Mouse (Mus musculus) neural tube, embryonic 11.5 days (tissue): ENCODE data around the gene Ltbr. TPM values are rescaled to one million over a fixed set of nuclear protein-coding genes. Genes with fewer than 3 reads are reported as not detected.

Source experiments
- ATAC-seq: fragments of 200-750 bp; cut with Nextera tagmentation; 2 replicates; pipeline ENCODE4 v1.8.0; 2017; ENCODE audit warnings: moderate number of reproducible peaks, mild to moderate bottlenecking, moderate TSS enrichment, moderate library complexity; ENCODE audit not compliant: insufficient read depth, low FRiP score, low TSS enrichment
- DNase-seq: peaks from one replicate; pipeline ENCODE4 v3.0.0-alpha.2; 2015; ENCODE audit warnings: low spot score
- H3K27ac ChIP-seq: fragments of 300-500 bp; sonication (generic); 2 replicates; pipeline ENCODE4 v1.5.1; 2014; ENCODE audit warnings: low read depth, mild to moderate bottlenecking, low read length
- H3K27me3 ChIP-seq: fragments of 300-500 bp; sonication (generic); 2 replicates; pipeline ENCODE4 v1.6.1; 2014; ENCODE audit warnings: mild to moderate bottlenecking, low read length, mixed read lengths; ENCODE audit not compliant: control insufficient read depth, insufficient read depth
- H3K36me3 ChIP-seq: fragments of 300-500 bp; sonication (generic); 2 replicates; pipeline ENCODE4 v1.6.1; 2014; ENCODE audit warnings: mild to moderate bottlenecking, low read length, moderate library complexity, mixed read lengths; ENCODE audit not compliant: control insufficient read depth, insufficient read depth
- H3K4me1 ChIP-seq: fragments of 300-500 bp; sonication (generic); 2 replicates; pipeline ENCODE4 v1.6.1; 2014; ENCODE audit warnings: low read length, mixed read lengths; ENCODE audit not compliant: control insufficient read depth, insufficient read depth
- H3K4me2 ChIP-seq: fragments of 300-500 bp; sonication (generic); 2 replicates; pipeline ENCODE4 v1.6.1; 2014; ENCODE audit warnings: low read depth, mild to moderate bottlenecking, moderate library complexity
- H3K4me3 ChIP-seq: fragments of 300-500 bp; sonication (generic); 2 replicates; pipeline ENCODE4 v1.5.1; 2014; ENCODE audit warnings: low read depth, low read length
- H3K9ac ChIP-seq: fragments of 300-500 bp; sonication (generic); 2 replicates; pipeline ENCODE4 v1.6.1; 2014; ENCODE audit warnings: mild to moderate bottlenecking, low read length
- H3K9me3 ChIP-seq: fragments of 300-500 bp; sonication (generic); 2 replicates; pipeline ENCODE4 v1.6.1; 2016; ENCODE audit warnings: low read length; ENCODE audit not compliant: control insufficient read depth
- WGBS: fragments of 180-500 bp; shearing (Covaris S2); extraction: QIAGEN DNeasy Blood & Tissue Kit; methylation state at CpG from one replicate; pipeline ENCODE4 v1.1.7; 2014; 5-methylcytosine and 5-hydroxymethylcytosine counted together
- polyA plus RNA-seq: library from polyadenylated mRNA; unstranded; fragments of >200 nt; fragmentation: Nextera tagmentation; extraction: Ambion mirVana; gene quantifications from 2 replicates; pipeline ENCODE4 v1.2.1, GENCODE M21; 2014

The Ltbr gene
- 18.8 and 19.2 TPM in 2 replicates for polyA plus RNA-seq

DNA sequence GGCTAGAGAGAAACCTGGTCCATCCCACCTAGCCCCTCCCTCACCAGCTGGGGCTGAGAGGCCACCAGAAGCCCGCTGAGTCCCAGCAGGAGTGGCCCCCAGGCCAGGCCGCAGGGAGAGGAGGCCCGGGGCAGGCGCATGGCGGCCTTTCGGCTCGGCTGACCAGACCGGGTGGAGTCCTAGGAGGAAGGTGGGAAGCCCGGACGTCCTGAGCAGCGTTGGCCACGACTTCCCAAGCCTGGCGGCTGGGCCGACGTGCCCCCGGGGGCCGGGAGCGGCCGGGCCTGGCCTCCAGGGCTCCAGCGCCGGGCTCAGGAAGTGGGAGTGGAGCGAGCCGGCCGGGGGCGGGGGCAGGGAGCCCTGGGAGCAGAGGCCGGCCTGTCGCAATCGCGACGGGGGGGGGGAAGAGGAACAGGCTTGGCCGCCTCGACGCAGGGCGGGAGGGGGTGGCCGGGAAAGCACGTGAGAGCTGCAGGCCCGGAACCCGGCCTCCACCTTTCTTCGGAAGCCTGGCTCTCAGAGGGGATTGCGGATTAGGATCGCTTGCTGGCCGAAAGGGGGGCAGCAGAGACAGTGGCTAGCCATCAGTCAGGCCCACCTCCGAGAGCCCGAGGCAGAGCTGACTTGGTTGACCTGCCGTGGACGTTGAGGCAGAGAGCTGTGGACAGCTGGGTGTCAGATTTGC, at the start of gene Ltbr:
TSS of gene Ltbr (minus strand) at position 340 of the 685 bp plus-strand sequence.
- peak within 1 kb of the TSS; percentile 82 for H3K9ac ChIP-seq
- H3K4me2 ChIP-seq: peak within 1 kb of the TSS; percentile 69
- peaks cover 5% of the 10 kb centered on the region; the same call in 1 of the 2 replicates for H3K4me1 ChIP-seq
- DNase-seq (peak; percentile 72), ATAC-seq (peak; percentile 52)
- no peaks in the 10 kb centered on the region for H3K36me3 ChIP-seq
- H3K9me3 ChIP-seq: no peaks in the 10 kb centered on the region
- H3K27me3 ChIP-seq: no peaks in the 10 kb centered on the region
- H3K27ac ChIP-seq: peak within 1 kb of the TSS; percentile 14; the same call in 1 of the 2 replicates
- H3K4me3 ChIP-seq: peak within 1 kb of the TSS; percentile 38
- 3% methylated on average over 43 of the region's 46 CpGs for WGBS

DNA sequence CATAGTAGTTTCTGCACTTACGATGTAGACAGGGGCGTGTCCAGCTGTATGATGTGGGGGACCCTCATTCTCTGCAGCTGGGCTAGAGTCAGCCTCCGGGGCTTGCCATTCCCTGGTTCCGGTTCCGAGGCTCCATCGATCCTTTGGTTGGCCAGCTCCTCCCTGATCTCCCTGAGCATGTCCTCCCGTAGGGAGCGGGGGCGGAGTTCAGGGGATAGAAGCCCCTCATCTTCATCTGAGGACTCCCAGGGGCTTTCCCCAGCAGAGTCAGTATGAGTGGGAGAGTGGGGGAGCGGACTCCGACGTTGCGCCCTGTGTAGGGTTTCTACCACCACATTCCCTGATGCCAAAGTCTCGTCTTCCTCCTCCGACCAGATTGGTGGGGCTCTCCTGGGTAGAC, 49.3 kb upstream of the Ltbr start:
- ATAC-seq: no peak
- no peak overlapping the region for H3K4me2 ChIP-seq
- 16% methylated on average over 15 of the region's 15 CpGs for WGBS
- H3K27me3 ChIP-seq: peaks cover 31% of the 10 kb centered on the region
- H3K4me1 ChIP-seq: peaks cover 4% of the 10 kb centered on the region
- 0 out of 2 replicates have a peak, but pooled peaks cover under 1% of the 10 kb centered on the region for H3K36me3 ChIP-seq
- H3K9me3 ChIP-seq: no peaks in the 10 kb centered on the region
- no peak overlapping the region for H3K27ac ChIP-seq
- H3K4me3 ChIP-seq: no peak overlapping the region
- no peak for DNase-seq
- no peak overlapping the region for H3K9ac ChIP-seq

DNA sequence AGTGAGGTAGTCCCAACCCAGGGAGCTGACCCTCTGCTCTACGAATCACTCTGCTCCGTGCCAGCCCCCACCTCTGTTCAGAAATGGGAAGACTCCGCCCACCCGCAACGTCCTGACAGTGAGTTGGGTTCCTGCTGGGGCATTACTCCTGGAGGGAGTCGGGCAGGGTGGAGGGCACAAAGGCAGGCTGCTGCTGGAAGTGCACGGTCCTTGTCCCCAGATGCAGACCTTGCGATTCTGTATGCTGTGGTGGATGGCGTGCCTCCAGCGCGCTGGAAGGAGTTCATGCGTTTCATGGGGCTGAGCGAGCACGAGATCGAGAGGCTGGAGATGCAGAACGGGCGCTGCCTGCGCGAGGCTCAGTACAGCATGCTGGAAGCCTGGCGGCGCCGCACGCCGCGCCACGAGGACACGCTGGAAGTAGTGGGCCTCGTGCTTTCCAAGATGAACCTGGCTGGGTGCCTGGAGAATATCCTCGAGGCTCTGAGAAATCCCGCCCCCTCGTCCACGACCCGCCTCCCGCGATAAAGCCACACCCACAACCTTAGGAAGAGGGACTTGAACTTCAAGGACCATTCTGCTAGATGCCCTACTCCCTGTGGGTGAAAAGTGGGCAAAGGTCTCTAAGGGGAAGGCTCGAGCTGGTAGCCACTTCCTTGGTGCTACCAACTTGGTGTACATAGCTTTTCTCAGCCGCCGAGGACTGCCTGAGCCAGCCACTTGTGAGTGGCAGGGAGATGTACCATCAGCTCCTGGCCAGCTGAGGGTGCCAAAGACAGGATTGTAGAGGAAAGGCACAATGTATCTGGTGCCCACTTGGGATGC, 48.0 kb upstream of the Ltbr start:
- peaks cover 31% of the 10 kb centered on the region for H3K27me3 ChIP-seq
- 18% methylated on average over 38 of the region's 38 CpGs for WGBS
- H3K9ac ChIP-seq: no peak overlapping the region

DNA sequence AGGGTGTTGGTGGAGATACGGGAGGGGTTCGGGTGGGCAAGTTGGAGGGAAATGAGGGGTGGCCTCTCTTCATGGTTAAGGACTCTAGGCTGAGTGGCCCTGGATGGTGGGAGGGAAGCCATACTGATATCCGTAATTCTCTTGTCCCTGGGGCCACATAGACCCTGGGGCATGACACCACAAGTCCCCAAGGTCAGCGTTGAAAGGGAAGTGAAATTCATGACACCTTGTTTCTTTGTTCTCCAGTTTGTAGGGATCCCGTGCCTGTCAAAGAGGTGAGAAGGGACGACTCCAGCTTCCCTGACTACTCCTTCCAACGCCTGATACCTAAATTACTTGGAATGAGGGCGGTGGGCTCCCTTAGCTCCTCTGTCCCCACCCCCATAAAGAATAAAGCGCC, 47.2 kb upstream of the Ltbr start:
- H3K36me3 ChIP-seq: peaks cover 3% of the 10 kb centered on the region; the same call in 1 of the 2 replicates
- H3K9me3 ChIP-seq: no peaks in the 10 kb centered on the region
- no peak overlapping the region for H3K27ac ChIP-seq
- H3K4me1 ChIP-seq: peaks cover 4% of the 10 kb centered on the region
- no peak overlapping the region for H3K9ac ChIP-seq
- H3K27me3 ChIP-seq: peaks cover 31% of the 10 kb centered on the region
- H3K4me3 ChIP-seq: no peak overlapping the region
- ATAC-seq (no peak), DNase-seq (no peak)
- no peak overlapping the region for H3K4me2 ChIP-seq
- WGBS: 48% methylated on average over 9 of the region's 9 CpGs

More for the DNA sequence above, 48.0 kb upstream of the Ltbr start:
- Histone ChIP-seq H3K4me2 (peak overlapping the region; percentile 30; the same call in 1 of the 2 replicates), H3K4me1 (peaks cover 4% of the 10 kb centered on the region), H3K9me3 (no peaks in the 10 kb centered on the region), H3K4me3 (no peak overlapping the region), H3K36me3 (peaks cover 3% of the 10 kb centered on the region; the same call in 1 of the 2 replicates), H3K27ac (no peak overlapping the region)
- DNase-seq (no peak), ATAC-seq (no peak)

DNA sequence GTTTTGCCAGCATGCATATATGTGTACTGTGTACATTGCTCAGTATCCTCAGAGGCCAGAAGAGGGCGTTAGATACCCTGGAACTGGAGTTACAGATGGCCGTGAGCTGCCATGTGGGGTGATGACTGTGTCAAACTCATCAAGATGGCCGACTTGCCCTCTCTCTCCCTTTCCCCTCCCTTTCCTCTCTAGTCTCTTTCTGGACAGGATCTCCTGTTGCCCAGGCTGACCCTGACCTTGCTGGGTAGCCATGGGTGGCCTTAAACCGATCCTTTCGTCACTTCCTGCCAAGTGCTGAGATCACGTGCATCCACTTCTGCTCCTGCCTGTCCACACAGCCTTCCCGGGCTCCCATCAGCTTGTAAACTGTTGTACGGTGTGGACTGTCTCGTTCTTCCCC, 46.3 kb upstream of the Ltbr start:
- Histone ChIP-seq H3K4me1 (peaks cover 7% of the 10 kb centered on the region), H3K9ac (no peak overlapping the region), H3K36me3 (peaks cover 3% of the 10 kb centered on the region; the same call in 1 of the 2 replicates), H3K27me3 (peaks cover 31% of the 10 kb centered on the region), H3K4me2 (no peak overlapping the region), H3K9me3 (no peaks in the 10 kb centered on the region), H3K27ac (no peak overlapping the region), H3K4me3 (no peak overlapping the region)
- no peak for DNase-seq
- ATAC-seq: no peak
- WGBS: 54% methylated on average over 9 of the region's 9 CpGs

DNA sequence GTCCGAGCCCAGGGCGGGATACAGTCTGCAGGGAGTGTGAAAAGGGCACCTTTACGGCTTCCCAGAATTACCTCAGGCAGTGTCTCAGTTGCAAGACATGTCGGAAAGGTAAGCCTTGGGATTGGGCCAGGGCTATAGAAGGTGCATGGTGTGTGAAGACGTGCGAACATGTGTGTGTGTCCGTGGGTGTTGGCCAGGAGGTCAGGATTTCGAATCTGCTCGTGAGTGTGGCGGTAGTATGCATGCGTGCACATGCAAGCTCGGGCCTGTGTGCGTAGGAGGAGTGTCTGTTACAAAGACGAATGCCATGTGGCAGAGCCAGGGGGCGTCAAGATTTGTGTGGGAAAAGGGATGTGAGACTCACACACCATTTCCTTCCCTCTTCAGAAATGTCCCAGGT, 43.6 kb upstream of the Ltbr start:
- no peaks in the 10 kb centered on the region for H3K9me3 ChIP-seq
- peaks cover 3% of the 10 kb centered on the region; the same call in 1 of the 2 replicates for H3K36me3 ChIP-seq
- no peak overlapping the region for H3K4me2 ChIP-seq
- H3K9ac ChIP-seq: no peak overlapping the region
- 88% methylated on average over 15 of the region's 15 CpGs for WGBS
- ATAC-seq (no peak), DNase-seq (no peak)
- no peak overlapping the region for H3K4me3 ChIP-seq
- peaks cover 9% of the 10 kb centered on the region for H3K4me1 ChIP-seq
- H3K27me3 ChIP-seq: peaks cover 9% of the 10 kb centered on the region
- no peak overlapping the region for H3K27ac ChIP-seq

DNA sequence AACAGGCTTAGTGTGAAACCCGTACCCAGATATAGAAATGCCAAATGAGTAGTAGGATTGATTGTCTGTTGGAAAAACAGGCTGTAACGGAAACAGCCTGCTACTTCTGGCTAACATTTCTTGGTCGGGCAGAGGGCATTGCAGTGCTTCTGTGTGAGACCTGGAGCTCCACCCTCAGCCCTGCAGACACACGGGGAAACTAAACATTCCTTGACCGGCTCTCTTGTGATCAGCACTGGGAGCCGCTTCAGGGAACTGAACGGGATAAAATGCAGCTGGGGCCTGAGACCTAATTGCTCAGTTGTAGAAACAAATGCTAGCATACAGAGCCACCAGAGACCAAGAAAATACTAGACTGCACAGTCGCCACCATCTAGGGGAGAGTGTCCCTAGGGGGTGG, 42.6 kb upstream of the Ltbr start:
- Histone ChIP-seq H3K4me3 (no peak overlapping the region), H3K27me3 (peaks cover 3% of the 10 kb centered on the region; the same call in 1 of the 2 replicates), H3K4me2 (no peak overlapping the region), H3K9ac (no peak overlapping the region), H3K4me1 (peaks cover 9% of the 10 kb centered on the region), H3K36me3 (peaks cover 3% of the 10 kb centered on the region; the same call in 1 of the 2 replicates), H3K9me3 (no peaks in the 10 kb centered on the region), H3K27ac (no peak overlapping the region)
- WGBS: 31% methylated on average over 8 of the region's 8 CpGs
- ATAC-seq (no peak), DNase-seq (no peak)

DNA sequence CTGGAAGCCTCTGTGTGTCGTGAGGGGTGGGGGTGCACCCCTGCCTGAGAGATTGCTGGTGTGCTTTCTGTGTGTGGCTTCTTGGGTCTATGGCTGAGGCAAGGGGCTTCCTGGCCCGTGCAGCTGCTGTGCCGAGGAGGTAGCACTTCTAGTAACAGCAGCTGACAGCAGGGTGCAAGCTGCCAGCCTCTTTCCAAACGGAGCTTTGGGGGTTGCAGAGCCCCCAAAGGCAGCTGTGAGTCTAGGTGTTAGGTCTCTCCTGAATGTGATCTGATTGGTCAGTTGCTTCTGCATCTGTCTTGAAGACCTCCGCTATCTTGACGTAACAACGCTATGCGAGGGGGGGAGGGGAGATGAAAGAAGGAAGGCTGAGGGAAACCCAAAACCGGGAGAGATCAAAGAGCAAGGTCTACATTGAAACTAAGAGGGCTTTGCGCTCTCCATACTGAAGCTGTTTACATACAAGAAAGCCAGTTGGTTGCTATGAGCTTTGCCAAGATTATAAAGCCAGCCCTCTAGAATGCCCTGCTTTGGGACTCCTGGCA, 41.6 kb upstream of the Ltbr start:
- 4% methylated on average over 10 of the region's 10 CpGs for WGBS
- Histone ChIP-seq H3K4me1 (peaks cover 12% of the 10 kb centered on the region), H3K36me3 (peaks cover 3% of the 10 kb centered on the region; the same call in 1 of the 2 replicates), H3K9me3 (no peaks in the 10 kb centered on the region), H3K4me2 (peak overlapping the region; percentile 22; the same call in 1 of the 2 replicates), H3K4me3 (no peak overlapping the region), H3K27me3 (no peaks in the 10 kb centered on the region), H3K9ac (no peak overlapping the region), H3K27ac (no peak overlapping the region)
- DNase-seq (no peak), ATAC-seq (no peak)
